Mouse (Mus musculus) lung, postnatal 14 days (tissue): ENCODE measurements around the gene 4930426L09Rik.

Source experiments
- DNase-seq: peaks from one replicate; pipeline ENCODE4 v3.0.0; 2021

The 4930426L09Rik gene

GRCm38 (mm10) chr2:19018034-19018433 is 19.9 kb downstream of the 4930426L09Rik start:
- no peak for DNase-seq

DNA sequence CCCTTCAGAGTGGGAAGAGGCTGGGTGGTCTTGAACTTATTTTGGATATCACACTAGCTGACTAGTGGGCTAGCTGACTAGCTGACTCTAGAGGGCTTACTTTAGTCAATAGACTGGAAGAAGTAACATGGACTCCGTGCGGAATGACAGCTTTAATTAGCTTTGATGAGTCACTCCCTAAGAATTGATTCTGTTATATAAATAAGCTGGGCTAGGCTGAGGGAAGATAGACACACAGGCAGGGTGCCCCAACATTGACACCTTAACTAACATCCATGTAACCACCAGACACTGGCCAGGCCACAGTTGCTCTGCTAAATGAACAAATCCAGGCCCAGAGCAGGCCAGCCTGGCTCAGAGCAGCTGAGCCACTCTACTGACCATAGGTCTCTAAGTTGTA is 26.7 kb downstream of the 4930426L09Rik start:
- no peak for DNase-seq

DNA sequence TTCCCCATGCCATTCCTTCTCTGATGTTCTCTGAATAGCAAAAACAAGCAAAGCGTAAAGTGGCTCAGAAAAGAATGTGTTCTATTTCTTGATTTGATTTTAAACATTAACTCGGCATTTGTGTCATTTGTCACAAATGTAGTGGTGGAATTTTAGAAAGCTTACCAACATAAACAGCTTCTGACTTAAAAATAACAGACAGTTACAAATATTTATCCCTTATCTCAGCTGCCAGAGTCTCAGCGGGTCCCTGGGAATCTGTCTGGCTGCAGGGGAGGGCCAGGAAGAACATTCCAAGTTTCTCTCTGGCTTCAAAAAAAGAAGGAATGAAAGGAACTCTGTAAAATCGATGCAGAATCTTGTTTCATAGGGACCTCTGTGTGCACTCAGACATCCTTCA is 39.3 kb downstream of the 4930426L09Rik start:
- DNase-seq = no peak

- no peak for DNase-seq
Observed at GRCm38 (mm10) chr2:19037907-19038570, 39.9 kb downstream of the 4930426L09Rik start.

DNA sequence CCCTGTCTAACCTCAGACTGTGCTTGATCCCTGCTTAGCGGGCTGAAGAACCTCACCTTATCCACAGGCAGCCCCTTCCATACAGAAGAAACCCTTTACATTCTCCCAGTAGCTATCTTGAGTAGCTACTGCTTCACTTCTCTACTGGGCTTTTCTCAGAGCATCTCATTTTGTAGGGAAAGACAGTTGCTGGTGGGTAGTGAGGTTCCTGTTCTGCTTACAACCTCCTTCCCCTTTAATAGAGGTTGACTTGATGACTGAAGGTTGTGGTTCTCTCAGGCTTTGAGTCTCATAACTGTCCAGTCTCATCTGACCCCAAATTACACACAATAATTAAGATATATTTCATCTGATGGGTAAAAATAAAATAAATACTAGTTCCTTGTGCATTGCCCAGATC is 50.1 kb downstream of the 4930426L09Rik start:
- DNase-seq = no peak

DNA sequence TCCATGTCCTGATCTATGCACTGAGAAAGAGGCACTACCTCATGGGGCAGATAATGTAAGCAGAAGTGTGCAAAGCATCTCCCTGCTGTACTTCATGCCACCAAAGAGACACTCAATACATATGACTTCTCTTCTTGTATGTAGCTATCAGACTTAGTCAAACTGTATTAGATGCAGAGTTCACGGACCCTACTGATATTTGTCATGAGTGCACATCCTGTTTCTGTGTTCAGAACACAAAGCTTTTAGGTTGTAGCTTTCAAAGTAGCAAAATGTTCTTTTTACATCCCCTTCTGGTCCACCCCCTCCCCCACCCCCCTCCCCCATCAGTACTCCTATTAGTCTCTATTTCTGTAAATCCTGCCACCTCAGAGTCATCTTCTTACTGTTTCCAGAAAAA is 51.2 kb downstream of the 4930426L09Rik start:
- no peak for DNase-seq
